Mouse (Mus musculus) embryonic facial prominence, embryonic 11.5 days (tissue): ENCODE results near the gene Hivep3. TPM values are rescaled to one million over a fixed set of nuclear protein-coding genes. Genes with fewer than 3 reads are reported as not detected.

Experiments used
- ATAC-seq: fragments of 200-750 bp; cut with Nextera tagmentation; replicated peaks from 2 replicates; pipeline ENCODE4 v1.8.0; 2017; ENCODE audit warnings: low read depth; ENCODE audit not compliant: insufficient number of reproducible peaks, low FRiP score, low TSS enrichment
- DNase-seq: peaks from one replicate; pipeline ENCODE4 v3.0.0-alpha.2; 2015; ENCODE audit warnings: low spot score
- H3K27ac ChIP-seq: fragments of 300-500 bp; sonication (generic); replicated peaks from 2 replicates; pipeline ENCODE4 v1.5.1; 2014; ENCODE audit warnings: mild to moderate bottlenecking, low read depth, low read length, control low read depth
- H3K27me3 ChIP-seq: fragments of 300-500 bp; sonication (generic); 2 replicates; pipeline ENCODE4 v1.6.1; 2014; ENCODE audit warnings: mild to moderate bottlenecking, low read length, moderate library complexity, mixed read lengths; ENCODE audit not compliant: control insufficient read depth, insufficient read depth
- H3K36me3 ChIP-seq: fragments of 300-500 bp; sonication (generic); replicated peaks from 2 replicates; pipeline ENCODE4 v1.6.1; 2014; ENCODE audit warnings: low read depth, mild to moderate bottlenecking, low read length, moderate library complexity, mixed read lengths; ENCODE audit not compliant: control insufficient read depth, insufficient read depth
- H3K4me1 ChIP-seq: fragments of 300-500 bp; sonication (generic); 2 replicates; pipeline ENCODE4 v1.6.1; 2014; ENCODE audit warnings: low read length, mixed read lengths; ENCODE audit not compliant: control insufficient read depth, insufficient read depth
- H3K4me2 ChIP-seq: fragments of 300-500 bp; sonication (generic); 2 replicates; pipeline ENCODE4 v1.6.1; 2014; ENCODE audit warnings: low read depth, mild to moderate bottlenecking, control low read depth, low read length, moderate library complexity
- H3K4me3 ChIP-seq: fragments of 300-500 bp; sonication (generic); 2 replicates; pipeline ENCODE4 v1.5.1; 2014; ENCODE audit warnings: low read depth, low read length, control low read depth
- H3K9ac ChIP-seq: fragments of 300-500 bp; sonication (generic); replicated peaks from 2 replicates; pipeline ENCODE4 v1.6.1; 2014; ENCODE audit warnings: mild to moderate bottlenecking, control low read depth, low read length
- H3K9me3 ChIP-seq: fragments of 300-500 bp; sonication (generic); replicated peaks from 2 replicates; pipeline ENCODE4 v1.6.1; 2016; ENCODE audit warnings: mild to moderate bottlenecking, low read length, inconsistent platforms, mixed read lengths; ENCODE audit not compliant: control insufficient read depth
- WGBS: fragments of 180-500 bp; shearing (Covaris S2); extraction: QIAGEN DNeasy Blood & Tissue Kit; methylation state at CpG from one replicate; pipeline ENCODE4 v1.1.7; 2014; 5-methylcytosine and 5-hydroxymethylcytosine counted together
- polyA plus RNA-seq: library from polyadenylated mRNA; unstranded; fragments of >200 nt; fragmentation: Nextera tagmentation; extraction: Ambion mirVana; gene quantifications from 2 replicates; pipeline ENCODE4 v1.2.1, GENCODE M21; 2014

Gene Hivep3
- polyA plus RNA-seq, 1 experiment from 2014 or later: 1.6 TPM

DNA sequence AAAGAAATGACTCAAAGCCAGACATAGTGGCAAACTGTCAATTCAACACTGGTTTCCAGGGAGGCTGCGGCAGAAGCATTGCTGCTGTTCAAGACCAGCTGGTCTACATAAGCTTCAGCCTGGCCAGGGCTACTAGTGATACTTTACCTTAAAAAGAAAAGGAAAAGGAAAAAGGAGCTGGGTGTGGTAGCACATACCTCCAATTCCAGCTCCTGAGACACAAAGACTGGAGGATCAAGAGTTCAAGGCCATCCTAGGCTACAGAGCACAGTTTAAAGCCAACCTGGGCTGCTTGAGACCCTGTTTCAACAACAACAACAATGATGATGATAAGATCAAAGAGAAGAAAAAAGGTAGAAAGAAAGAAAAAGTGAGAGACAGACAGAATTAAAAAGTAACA is 452.9 kb downstream of the Hivep3 start:
- Histone ChIP-seq H3K4me1 (no peaks in the 10 kb centered on the region), H3K4me2 (no peak overlapping the region), H3K27me3 (no peaks in the 10 kb centered on the region), H3K9me3 (no peaks in the 10 kb centered on the region), H3K9ac (no peak overlapping the region), H3K4me3 (no peak overlapping the region), H3K27ac (no peak overlapping the region), H3K36me3 (no peaks in the 10 kb centered on the region)
- ATAC-seq (no peak), DNase-seq (no peak)
- 87% methylated on average over 1 of the region's 1 CpGs for WGBS

DNA sequence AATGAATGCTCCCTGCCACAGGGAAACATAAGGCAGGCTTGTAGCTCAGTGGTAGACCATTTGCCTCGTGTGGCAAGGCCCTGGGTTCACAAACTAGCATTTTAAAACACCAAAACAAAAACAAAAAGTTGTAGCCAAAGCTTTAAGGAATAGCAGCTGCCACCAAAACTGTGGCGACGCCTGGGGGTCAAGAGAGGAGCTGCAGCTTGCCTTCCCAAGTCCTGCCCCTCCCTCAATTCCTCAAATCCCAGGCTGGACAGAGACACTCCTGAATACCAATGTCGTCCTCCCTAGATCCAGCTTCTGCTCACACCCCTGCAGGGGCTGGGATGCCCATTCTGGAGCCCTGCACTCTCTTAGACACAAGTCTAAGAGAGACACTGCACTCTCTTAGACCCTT is 453.4 kb downstream of the Hivep3 start:
- H3K27me3 ChIP-seq: no peaks in the 10 kb centered on the region
- no peak overlapping the region for H3K4me3 ChIP-seq
- no peaks in the 10 kb centered on the region for H3K36me3 ChIP-seq
- H3K9ac ChIP-seq: no peak overlapping the region
- peak; percentile 50 for DNase-seq
- 0% methylated on average over 4 of the region's 4 CpGs for WGBS
- H3K4me1 ChIP-seq: no peaks in the 10 kb centered on the region
- H3K4me2 ChIP-seq: no peak overlapping the region
- no peaks in the 10 kb centered on the region for H3K9me3 ChIP-seq
- no peak overlapping the region for H3K27ac ChIP-seq
- ATAC-seq: no peak

Other genes starting within 250 kb of the Hivep3 start
- 2.2 and 2.7 TPM in 2 replicates for gene Rimkla, start 241.2 kb upstream of the Hivep3 start, polyA plus RNA-seq
- gene Foxj3, start 196.8 kb upstream of the Hivep3 start, polyA plus RNA-seq: 25.7 and 30.9 TPM in 2 replicates
- gene Frg2f1, start 194.3 kb upstream of the Hivep3 start, polyA plus RNA-seq: 3.0 and 3.1 TPM in 2 replicates
- not detected in 2 replicates for gene Guca2a, start 96.1 kb upstream of the Hivep3 start, polyA plus RNA-seq
- gene Guca2b, start 74.8 kb upstream of the Hivep3 start, polyA plus RNA-seq: not detected in 2 replicates